Mouse (Mus musculus) midbrain, embryonic 16.5 days (tissue): Measurements from ENCODE around the gene Iah1. TPM values are rescaled to one million over a fixed set of nuclear protein-coding genes. Genes with fewer than 3 reads are reported as not detected.

Experiments used
- ATAC-seq: fragments of 200-750 bp; cut with Nextera tagmentation; 2 replicates; pipeline ENCODE4 v1.8.0; 2017; ENCODE audit warnings: moderate TSS enrichment
- H3K27ac ChIP-seq: fragments of 300-500 bp; sonication (generic); 2 replicates; pipeline ENCODE4 v1.5.1; 2014; ENCODE audit warnings: mild to moderate bottlenecking, low read length, mixed read lengths
- H3K27me3 ChIP-seq: fragments of 300-500 bp; sonication (generic); 2 replicates; pipeline ENCODE4 v1.6.1; 2014; ENCODE audit warnings: low read depth, low read length, mixed read lengths; ENCODE audit not compliant: control insufficient read depth, insufficient read depth
- H3K36me3 ChIP-seq: fragments of 300-500 bp; sonication (generic); 2 replicates; pipeline ENCODE4 v1.6.1; 2014; ENCODE audit warnings: mild to moderate bottlenecking, low read length, moderate library complexity, mixed read lengths; ENCODE audit not compliant: control insufficient read depth, insufficient read depth
- H3K4me1 ChIP-seq: fragments of 300-500 bp; sonication (generic); 2 replicates; pipeline ENCODE4 v1.6.1; 2014; ENCODE audit warnings: mild to moderate bottlenecking, low read length, mixed read lengths; ENCODE audit not compliant: control insufficient read depth, insufficient read depth
- H3K4me2 ChIP-seq: fragments of 300-500 bp; sonication (generic); 2 replicates; pipeline ENCODE4 v1.6.1; 2014; ENCODE audit warnings: mild to moderate bottlenecking, low read length, mixed read lengths
- H3K4me3 ChIP-seq: fragments of 300-500 bp; sonication (generic); 2 replicates; pipeline ENCODE4 v1.5.1; 2014; ENCODE audit warnings: low read depth, mild to moderate bottlenecking, low read length, moderate library complexity, mixed read lengths
- H3K9ac ChIP-seq: fragments of 300-500 bp; sonication (generic); 2 replicates; pipeline ENCODE4 v1.6.1; 2014; ENCODE audit warnings: low read depth, low read length, mixed read lengths
- H3K9me3 ChIP-seq: fragments of 300-500 bp; sonication (generic); replicated peaks from 2 replicates; pipeline ENCODE4 v1.6.1; 2014; ENCODE audit warnings: mild to moderate bottlenecking, low read length, mixed read lengths; ENCODE audit not compliant: control insufficient read depth, poor library complexity, severe bottlenecking
- WGBS: fragments of 180-500 bp; shearing (Covaris S2); extraction: QIAGEN DNeasy Blood & Tissue Kit; methylation state at CpG from one replicate; pipeline ENCODE4 v1.1.7; 2014; 5-methylcytosine and 5-hydroxymethylcytosine counted together
- polyA plus RNA-seq: library from polyadenylated mRNA; unstranded; fragments of >200 nt; fragmentation: Nextera tagmentation; extraction: Ambion mirVana; gene quantifications from 2 replicates; pipeline ENCODE4 v1.2.1, GENCODE M21; 2015

Gene Iah1
- polyA plus RNA-seq, 1 experiment from 2014 or later = 29.2 TPM

- Histone ChIP-seq H3K9ac (no peak overlapping the region), H3K4me1 (peaks cover 14% of the 10 kb centered on the region), H3K27ac (no peak overlapping the region), H3K4me2 (no peak overlapping the region), H3K4me3 (no peak overlapping the region), H3K9me3 (no peaks in the 10 kb centered on the region), H3K27me3 (no peaks in the 10 kb centered on the region), H3K36me3 (no peaks in the 10 kb centered on the region)
- 100% methylated on average over 1 of the region's 1 CpGs for WGBS
- no peak for ATAC-seq
These were observed 53.9 kb downstream of the Iah1 start for GRCm38 (mm10) chr12:21370035-21370611.

GRCm38 (mm10) chr12:21373100-21373819 lies 57.1 kb downstream of the Iah1 start, which contains the start of gene Adam17:
Gene Adam17, minus strand, starts transcription at chr12:21373632.
- peak within 1 kb of the TSS; percentile 92 for H3K9ac ChIP-seq
- H3K4me2 ChIP-seq = peak within 1 kb of the TSS; percentile 77
- under 1% methylated on average over 55 of the region's 55 CpGs for WGBS

More at GRCm38 (mm10) chr12:21373100-21373819, 57.1 kb downstream of the Iah1 start, which contains the start of gene Adam17:
- Histone ChIP-seq H3K36me3 (no peaks in the 10 kb centered on the region), H3K4me3 (peak within 1 kb of the TSS; percentile 63), H3K27ac (peak within 1 kb of the TSS; percentile 96), H3K4me1 (peaks cover 14% of the 10 kb centered on the region), H3K27me3 (no peaks in the 10 kb centered on the region), H3K9me3 (no peaks in the 10 kb centered on the region)
- ATAC-seq = peak; percentile 99

Other genes with a start within 250 kb of the Iah1 start
- gene Cpsf3, start 31.0 kb upstream of the Iah1 start, polyA plus RNA-seq = 89.5 and 91.3 TPM in 2 replicates
- 32.4 and 35.0 TPM in 2 replicates for gene Itgb1bp1, start 30.1 kb upstream of the Iah1 start, polyA plus RNA-seq
- 16.0 and 17.8 TPM in 2 replicates for gene Adam17, start 57.2 kb downstream of the Iah1 start, polyA plus RNA-seq
- gene Ywhaq, start 101.2 kb downstream of the Iah1 start, polyA plus RNA-seq = 1,279 and 1,291 TPM in 2 replicates